Mouse (Mus musculus) T-cell, adult 2 months (primary cell): ENCODE measurements around the gene Kit.
A peak's percentile ranks its signal among the peaks of the same experiment; 100 is the strongest.

Experiments
- DNase-seq: peaks from one replicate; pipeline ENCODE4 v3.0.0; 2022; ENCODE audit warnings: low spot score

Gene Kit

DNA sequence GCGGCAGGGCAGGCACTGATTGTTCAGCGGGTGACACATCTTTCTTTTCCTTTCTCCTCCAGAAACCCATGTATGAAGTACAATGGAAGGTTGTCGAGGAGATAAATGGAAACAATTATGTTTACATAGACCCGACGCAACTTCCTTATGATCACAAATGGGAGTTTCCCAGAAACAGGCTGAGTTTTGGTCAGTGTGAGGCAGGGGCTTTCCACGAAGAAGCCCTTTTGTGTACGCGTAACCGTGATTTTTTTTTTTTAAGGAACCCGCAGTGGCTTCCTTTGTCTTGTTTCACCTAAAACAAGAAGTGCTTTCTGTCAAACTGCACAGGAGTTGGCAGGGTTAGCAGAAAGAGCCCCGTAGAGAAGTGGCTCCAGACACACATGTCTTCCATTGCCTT is 65.9 kb downstream of the Kit start:
- peak; percentile 18 for DNase-seq

DNA sequence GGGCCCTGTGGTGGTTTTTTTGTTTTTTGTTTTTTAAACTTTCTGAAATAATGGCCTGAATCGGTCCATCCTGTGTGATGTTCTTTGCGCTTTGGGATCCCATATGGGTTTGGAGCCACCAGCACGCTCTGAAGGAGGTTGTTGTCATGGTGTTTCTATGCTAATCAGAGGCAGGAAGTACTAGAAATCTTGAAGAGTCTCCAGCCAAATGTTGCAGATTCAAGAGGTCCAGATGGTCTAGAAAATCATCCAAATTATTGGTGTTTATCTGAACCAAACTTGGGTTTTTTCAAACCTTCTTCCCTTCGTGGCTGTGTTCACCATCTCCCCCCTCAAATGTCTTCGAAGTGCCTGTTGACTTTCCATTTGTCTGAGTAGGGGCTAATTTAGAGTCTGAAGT is 72.3 kb downstream of the Kit start:
- no peak for DNase-seq

DNA sequence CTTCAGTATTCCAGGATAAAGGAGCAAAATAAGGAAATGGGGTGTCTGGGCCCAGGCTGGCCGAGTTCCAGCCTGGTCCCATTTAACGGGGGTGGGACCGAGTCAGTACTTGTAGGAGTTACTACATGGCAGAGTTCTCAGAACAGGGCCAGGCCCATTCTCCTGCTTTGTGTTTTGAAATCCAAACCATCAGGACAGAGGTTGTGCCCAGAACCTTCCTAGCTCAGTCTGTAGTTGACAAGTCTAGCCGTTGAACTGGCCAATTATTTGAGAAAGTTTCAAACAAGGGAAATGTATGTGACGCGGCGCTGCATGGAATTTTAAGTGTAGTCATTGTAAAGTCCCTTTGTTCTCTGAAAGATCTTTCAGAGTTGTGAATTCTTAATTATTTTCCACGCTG is 75.8 kb downstream of the Kit start:
- no peak for DNase-seq

DNA sequence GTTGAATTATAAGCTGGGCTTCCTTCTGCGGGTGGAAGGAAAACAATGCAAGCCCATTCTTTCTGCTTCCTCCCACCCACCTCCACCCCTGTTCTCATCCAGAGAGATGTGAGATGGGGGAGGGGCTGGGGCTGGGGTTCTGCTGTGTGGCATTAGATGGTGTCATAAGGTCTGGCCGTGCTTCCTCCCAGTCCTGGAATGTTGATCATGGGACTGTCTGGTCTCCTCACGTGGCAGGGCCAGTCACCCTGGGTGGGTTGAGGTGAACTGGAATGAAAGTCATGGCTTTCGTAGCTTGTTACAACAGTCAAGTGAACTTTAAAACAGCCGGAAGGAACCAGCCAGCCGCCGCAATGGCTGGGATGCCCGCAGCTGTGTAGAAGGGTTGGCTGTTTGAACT is 78.7 kb downstream of the Kit start:
- DNase-seq, result no peak

DNA sequence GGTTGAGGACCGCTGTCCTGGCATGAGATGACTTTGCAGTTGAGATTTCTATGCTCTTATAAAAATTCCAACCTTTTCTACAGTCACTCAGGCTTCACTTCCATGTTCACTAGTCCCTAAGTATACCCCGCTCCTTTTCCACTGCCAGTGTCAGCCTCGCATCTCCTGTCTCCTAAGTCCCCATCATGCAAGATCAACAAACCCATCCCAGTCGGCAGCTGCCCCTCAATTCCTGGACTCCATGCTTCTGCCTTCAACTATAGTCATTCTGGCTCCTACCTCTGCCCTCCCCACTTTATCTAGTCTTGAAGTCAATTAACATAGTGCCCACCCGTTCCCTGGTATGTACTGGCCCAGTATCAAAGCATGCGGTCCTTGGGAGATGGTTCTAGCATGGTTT is 83.9 kb downstream of the Kit start:
- DNase-seq, result no peak

DNA sequence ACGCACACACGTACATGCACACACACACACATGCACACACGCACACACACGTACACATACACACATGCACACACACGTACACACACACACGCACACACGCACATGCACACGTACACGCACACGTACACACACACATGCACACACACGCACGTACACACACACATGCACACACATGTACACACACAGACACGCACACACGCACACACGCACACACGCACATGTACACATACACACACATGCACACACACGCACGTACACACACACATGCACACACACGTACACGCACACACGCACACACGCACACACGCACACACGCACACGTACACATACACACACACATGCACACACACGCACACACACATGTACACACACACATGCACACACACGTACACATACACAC is 85.6 kb downstream of the Kit start:
- no peak for DNase-seq

DNA sequence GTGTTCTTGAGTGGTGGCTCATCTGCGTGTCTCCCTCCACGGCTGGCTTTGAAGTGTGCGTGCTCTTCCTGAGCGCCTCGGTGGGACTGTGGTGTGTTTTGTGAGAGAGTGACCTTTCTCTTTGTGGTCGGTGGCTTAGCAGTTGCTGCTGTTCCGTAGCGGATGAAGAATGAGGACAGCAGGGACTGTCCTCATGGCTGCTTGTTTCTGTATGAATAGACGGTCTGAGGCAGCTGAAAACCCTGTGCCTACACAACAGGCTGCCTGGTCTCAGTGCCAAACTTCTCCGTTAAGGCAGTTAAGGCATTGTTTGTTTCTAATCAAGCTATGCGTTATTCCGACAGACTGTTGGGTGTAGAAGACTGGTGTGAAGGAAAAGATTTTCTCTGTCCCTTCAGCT is 87.8 kb downstream of the Kit start:
- no peak for DNase-seq

DNA sequence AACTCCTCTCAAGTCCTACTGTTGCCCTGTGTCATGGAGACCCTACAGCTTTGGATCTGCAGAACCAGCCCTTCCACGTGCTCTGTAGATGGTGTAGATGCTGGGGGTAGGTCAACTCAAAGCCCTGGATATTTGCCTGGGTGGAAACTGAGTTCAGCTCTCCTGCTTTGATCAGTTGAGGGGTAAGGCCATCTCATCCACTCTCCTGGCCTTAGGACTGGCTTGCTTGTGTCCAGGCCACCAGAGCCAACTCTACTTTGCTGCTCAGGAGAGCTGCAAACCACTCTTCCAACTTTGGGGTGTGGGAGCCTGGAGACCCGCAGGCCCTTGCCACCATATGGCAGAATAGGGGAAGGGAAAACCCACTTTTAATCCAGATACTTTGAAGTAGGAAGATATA is 89.1 kb downstream of the Kit start:
- DNase-seq, result no peak

DNA sequence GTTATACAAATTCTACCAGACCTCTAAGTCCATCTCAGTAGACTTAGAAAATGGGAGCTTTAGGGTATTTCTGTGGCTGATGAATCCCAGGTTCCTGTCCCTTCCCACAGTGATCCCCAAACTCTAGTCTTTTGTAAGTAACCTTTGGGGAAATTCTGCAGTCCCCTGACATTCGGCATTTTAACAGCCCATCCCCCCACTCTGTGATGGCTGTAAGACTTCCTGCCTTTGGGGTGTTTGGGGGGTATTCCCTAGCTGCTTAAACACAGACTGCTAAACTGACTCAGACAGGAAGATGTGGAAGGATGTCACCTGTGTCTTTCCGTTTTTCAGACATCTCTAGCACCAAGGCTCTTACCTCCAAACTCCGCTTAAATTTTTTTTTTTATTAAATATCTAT is 92.4 kb downstream of the Kit start:
- peak; percentile 9 for DNase-seq

DNA sequence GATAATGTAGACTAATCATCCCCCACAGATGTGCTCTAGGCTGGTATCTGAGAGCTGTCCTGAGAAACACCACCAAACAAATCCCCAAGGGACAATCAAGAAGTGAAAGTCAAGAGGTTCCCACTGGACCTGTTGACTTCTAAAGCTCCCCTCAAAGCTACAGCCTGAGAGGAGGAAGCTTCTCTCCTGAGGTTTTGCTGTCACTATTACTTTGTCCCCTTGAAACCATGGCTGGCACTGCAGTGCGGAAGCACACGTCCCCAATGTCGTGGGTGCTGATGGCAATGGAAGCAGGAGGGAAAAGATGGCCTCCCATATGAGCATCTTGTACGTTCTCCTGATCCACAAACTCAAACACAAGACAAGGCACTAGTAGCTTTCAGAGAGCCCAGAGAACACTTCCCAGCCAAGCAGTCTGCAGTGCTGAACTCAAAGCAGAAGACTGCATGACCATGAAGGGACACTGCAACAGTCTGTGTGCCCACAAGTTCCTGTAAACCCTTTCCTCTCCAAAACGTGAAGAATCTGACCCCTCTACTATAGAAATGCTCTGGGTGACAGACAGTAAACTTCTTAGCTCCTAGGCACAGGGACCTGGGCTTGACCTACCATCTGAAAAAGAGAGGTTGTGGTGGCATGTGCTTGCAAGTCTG is 96.5 kb downstream of the Kit start:
- DNase-seq, result no peak

DNA sequence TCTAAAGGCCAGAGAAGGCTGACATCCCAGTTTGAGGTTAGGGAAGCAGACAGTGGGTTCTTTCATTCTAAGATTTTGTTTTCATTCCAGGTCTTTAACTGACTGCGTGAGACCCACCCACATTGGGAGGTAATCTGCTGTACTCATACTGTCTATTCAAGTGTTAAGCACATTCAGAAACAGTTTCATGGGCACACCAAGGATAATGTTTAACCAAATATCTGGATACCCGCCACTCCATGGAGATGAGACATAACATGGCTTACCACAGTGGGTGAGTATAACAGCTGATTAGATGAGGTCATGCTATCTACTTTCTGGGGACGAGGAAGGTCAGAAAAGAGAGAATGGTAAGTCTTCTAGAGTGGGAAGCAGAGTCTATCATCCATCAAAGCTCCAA is 101.3 kb downstream of the Kit start:
- no peak for DNase-seq

DNA sequence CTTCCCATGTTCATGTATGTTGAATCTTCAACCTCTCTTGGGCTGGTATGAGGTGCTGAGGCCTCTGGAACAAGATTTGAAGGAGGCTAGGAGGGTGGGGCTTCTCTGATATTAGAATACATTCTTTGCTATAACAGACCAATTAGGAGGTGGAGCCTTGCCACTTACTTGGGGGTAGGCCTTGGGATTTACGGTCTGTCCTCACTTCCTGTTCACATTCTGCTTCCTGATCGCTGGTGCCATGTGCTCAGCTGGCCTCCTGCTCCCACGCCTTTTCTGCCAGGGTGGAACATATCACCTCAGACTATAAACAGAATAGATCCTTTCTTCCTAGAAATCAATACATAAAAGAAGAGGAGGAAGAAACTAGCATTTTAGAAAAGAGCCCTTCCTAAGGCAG is 105.2 kb downstream of the Kit start:
- no peak for DNase-seq

DNA sequence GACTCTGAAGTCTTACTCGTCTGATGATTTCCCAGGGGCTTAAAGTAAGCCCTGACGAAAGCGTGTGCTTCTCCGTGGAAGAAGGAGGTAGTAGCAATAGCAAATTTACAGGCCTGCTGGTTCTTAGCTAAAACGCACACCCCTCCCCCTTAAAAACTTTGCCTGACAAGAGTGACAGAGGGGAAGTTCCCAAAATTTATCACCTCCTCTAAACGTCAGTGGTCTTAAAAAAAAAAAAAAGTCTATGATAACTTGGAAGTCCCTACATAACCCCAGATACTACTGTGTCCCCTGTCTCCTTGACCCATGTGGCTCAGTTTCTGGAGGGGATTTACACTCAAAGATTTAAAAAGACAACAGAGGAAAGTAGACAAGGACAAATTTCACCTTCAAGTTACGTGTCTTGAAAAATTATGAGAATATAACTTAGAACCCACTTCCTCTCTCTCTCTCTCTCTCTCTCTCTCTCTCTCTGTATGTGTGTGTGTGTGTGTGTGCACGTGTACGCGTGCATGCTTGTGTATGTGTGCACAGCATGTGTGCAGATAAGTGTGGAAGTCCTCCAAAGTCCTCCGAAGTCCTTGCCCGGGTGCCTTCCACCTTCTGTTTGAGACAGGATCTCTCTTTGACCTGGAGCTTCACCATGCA is 120.6 kb downstream of the Kit start:
- DNase-seq, result no peak

DNA sequence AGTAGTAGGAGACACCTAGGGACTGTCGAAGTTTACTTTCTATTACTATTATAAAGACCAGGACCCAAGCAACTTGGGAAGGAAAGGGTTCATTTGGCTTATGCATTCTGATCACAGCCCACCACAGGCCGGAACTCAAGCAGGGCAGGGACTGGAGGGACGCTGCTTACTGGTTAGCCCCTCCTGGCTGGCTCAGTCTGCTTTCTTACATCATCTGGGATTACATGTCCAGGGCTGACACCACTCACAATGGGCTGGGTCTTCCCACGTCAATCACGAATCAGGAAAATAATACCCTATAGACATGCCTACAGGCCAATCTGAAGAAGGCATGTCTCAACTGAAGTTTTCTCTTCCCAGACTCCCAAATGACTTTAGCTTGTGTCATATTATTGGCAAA is 122.2 kb downstream of the Kit start:
- no peak for DNase-seq

DNA sequence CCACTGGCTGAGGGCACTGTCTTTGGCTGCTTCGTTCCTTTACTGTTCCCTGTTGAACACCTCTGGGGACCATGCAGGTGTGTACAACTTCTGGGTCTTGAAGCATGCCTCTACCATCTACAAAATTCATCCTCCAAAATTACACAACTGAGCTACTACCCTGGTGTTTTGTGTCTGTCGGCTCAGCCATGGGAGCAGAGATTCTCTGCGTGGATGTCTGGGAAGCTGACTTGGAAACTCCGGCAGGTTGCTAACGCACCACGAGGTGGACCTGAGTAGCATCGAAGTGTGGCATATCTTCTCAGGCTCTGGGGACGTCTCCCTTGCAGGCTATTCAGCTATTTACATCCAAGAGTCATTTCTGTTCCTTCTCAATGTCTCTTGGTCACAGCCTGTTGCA is 123.8 kb downstream of the Kit start:
- DNase-seq, result no peak

DNA sequence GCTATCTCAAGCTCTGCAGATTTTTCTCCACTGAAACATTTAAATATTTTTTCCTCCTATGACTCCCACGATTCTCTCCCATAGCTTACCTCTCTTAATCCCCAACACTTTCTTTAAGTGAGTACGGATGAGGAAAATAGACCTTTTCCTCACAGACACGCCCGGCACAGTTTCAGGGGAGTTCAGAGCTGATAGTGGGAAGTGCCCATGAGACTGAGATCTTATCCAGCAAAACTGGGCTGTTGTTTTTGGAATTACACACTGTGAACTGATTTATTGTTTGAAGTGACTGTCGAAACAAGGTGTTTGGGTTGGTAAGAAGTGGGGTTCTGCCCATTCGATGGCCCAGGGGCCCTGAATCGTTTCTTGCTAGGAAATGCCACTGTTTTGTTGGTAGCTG is 124.4 kb downstream of the Kit start:
- DNase-seq, result no peak

DNA sequence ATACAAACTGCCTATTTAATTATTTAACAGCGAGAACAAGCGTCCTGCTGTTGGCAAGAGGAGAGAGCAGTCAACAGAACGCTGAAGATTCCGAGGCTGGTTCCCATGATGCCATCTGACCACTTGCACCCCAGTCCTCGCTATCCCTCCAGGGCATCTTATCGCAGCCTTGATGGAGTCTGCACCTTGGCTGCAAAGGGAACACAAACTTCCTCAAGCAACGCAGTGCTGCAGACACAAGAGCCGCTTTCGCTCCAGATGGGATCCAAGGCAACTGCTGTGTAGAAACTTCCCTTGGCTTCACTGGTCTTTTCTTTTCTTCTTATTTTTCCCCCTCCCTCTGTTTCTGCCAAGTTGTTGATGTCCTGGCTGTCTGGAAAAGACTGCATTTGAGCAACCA is 124.8 kb downstream of the Kit start:
- no peak for DNase-seq

DNA sequence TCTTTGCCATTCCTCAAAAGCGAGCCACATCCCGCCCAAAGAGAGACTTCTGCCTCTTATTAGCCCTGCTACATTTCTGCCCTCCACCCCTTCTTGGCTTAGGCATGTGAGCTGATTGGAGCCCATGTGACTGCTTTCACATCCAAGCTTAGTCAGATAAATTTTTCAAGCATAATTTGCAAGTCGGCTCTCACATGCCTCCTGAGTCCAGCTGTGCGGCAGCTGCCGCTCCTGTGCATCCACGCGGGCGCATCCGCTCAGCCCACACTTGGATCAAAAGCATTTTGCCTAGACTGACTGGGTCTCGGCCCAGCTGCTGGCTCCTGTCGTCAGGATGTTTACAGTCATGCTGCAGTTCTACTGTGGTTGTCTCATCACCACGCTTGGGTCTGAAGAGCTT is 126.9 kb downstream of the Kit start:
- no peak for DNase-seq

DNA sequence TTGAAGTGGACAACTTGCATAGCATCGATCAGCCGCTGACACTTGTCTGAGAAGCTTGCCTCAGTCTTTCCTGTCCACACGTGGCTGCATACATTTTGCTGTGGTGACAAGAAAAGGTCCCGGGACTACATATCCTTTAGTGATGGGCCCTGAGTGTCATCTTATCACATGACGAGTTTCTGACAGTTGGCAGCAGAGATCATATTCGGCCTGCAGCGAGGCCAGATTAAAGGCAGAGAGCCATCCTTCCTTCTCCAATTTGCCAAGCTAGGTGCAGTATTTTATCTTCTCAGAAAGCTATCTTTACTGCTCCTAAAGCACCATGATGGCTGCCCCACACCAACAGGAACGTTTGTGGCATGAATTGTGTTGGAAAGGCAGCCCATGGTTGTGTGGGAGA is 127.4 kb downstream of the Kit start:
- no peak for DNase-seq

DNA sequence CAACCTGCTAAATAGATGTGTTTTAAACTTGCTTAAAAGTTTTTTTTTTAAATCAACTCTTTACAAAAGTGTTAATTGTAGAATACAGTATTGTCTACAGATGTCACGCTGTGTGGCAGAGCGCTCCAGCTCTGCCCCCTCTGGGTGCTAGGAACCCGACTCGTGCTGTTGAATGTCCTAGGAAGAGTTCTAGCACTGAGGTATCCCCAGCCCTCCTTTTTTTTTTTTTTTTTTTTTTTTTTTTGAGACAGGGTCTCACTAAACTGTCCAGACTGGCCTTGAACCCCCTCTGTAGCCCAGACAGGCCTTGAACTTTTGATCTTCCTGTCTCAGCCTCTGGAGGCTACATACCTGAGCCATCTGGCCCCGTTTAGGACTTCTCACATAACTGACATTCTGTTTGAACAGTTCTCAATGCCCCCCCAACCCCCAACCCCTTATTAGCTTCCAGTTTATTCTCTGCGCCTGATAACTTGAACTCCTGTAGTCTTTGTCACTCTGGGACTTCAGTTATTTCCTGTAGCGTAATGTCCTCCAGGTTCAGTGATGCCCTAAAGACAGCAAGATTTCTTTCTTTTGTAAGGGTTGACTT is 130.0 kb downstream of the Kit start:
- DNase-seq, result no peak

DNA sequence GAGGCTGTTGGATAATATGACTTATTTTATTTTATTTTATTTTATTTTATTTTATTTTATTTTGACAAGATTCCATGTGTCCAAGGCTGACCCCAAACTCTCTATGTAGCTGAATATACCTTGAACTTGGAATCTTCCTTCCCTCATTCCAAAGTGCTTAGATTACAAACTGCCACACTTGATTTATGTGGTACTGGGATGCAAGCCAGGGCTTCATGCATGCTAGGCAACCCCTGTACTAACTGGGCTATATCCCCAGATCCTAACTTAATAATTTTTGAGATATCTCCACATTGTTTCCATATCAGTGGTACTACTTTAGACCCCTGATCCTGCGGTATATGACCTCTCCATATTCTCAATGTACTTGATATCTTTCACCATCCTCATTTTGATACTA is 130.7 kb downstream of the Kit start:
- DNase-seq, result no peak
